Mouse (Mus musculus): ENCODE data around the gene Pcdh9.

The Pcdh9 gene

DNA sequence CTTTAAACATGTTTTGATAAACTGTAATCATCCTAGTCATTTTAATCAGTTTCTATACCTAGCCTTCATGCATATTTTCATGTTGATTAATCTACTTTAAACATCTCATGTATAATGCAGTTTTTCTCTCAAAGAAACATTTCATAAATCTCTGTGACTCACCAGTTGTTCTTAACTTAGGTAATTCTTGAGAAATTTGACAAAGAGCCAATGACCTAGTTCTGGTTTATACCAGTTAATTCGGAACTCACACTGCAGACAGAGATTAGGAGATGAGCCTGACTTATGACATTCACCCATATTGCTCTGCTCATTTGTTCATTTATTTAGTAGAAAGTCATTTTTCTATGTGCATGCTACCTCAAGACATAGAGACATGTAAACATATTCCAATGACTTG, 328.9 kb downstream of the Pcdh9 start:
- DNase-seq (ENCODE audit: low spot score in 2 of 2) = no peak

DNA sequence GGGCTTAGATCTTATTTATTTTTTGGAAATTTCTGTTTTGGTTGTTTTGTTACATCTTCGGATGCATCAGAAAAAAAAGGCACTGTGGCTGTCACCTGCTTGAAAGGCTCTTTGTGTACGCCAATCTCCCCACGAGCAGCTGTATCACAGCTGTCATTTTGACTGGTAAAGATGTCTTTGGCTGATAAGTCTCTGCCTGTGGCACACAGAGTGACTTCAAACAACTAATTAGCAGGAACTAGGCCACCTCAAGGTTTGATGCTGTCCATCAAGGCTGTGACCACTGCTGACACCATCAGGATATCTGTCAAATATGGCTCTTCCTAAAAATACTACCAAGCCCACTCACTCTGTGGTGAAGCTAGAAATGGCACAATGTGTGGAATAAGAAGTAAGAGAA, 336.7 kb downstream of the Pcdh9 start:
- no peak for DNase-seq (ENCODE audit: low spot score in 2 of 2)

DNA sequence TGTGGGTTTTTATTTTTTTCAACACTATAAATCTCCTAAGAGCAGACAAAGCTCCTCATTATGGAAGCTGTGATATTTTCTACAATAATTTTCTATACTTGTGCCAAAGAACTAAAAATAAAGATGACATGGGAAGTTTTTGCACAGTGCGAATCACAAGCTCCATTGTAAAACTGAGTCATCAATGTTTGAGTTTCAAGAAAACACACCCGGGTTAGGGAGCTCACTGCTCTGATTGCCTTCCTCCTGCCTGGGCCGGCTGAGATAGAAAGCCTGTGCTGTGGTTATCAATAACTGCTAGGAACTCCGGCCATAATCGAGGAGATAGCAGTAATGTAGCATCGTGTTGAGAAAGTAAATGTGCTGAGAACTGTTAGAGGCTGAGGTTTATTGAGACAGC, 344.9 kb downstream of the Pcdh9 start:
- no peak for DNase-seq (ENCODE audit: low spot score in 2 of 2)

DNA sequence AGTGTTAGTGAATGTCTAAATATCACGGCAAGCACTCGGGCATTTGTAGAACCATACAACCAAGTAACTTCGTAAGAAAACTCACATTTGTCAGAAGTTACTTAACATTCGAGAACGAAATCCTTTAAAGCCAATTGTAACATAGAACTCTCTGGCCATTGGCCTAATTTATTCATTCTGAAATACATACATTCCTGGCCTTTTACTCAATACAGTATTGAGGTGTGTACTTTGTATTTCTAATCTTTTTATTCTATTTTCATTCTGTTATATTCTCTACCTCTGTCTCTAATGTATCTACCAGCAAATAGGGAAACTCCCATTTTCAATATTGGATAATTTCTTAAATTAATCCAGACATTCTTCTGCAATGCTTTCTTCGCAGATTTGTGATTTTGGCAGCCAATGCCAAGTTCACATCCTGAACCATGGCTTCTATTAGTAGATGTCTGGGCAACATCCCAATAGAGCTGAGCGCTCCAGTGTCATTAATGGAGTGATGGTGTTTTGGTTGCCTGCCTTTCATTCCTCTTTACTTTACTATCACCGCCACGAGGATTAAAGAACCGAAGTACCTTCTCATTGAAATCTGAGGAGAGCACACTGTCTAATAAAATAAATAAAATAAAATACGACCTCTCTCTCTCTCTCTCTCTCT, 346.4 kb downstream of the Pcdh9 start:
- DNase-seq (ENCODE audit: low spot score in 2 of 2) = no peak

DNA sequence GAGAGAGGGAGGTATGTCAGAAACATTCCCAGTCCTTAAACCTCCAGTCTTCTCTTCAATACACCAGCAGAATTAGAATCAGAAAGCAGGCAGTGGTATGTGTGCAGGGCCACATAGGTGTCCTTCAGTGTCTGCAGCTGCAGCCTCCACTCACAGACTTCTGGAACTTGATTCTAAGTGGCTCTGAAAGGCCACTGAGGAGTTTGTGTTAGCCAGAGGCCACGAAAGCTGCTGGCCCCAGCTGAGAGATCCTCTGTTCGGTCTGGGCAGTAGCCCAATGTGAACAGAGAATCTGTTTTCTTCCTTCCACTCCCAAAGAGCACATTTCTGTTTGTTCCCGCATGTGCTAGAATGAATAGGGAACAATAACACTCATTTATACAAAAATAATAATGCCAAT, 346.9 kb downstream of the Pcdh9 start:
- no peak for DNase-seq (ENCODE audit: low spot score in 2 of 2)

GRCm38 (mm10) chr14:93534928-93535327, 355.6 kb downstream of the Pcdh9 start:
- DNase-seq (ENCODE audit: low spot score in 2 of 2) = no peak

- DNase-seq (ENCODE audit: low spot score in 2 of 2) = no peak
Observed at GRCm38 (mm10) chr14:93523430-93523829, 367.0 kb downstream of the Pcdh9 start.

- DNase-seq (ENCODE audit: low spot score in 2 of 2) = no peak
Observed at GRCm38 (mm10) chr14:93520166-93520565, 370.3 kb downstream of the Pcdh9 start.

DNA sequence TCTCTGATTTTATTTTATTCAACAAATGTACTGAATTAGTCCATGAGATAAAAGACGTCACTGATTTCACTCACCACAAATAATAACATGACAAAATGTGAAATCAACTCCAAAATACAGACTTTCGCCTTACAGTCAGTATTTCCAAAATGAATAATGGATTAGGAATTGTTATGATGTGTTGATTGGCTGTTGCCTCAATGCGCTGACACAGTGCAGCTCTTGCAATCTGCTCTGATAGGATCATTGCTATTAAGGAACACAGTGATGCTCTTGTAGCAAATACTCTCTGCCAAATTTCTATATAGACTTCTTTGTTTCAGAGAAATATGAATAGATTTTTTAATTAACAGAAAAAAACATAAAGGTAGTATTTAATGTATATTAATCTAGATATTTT, 373.8 kb downstream of the Pcdh9 start:
- DNase-seq (ENCODE audit: low spot score in 2 of 2) = no peak

GRCm38 (mm10) chr14:93506107-93506506, 384.4 kb downstream of the Pcdh9 start:
- no peak for DNase-seq (ENCODE audit: low spot score in 2 of 2)

DNA sequence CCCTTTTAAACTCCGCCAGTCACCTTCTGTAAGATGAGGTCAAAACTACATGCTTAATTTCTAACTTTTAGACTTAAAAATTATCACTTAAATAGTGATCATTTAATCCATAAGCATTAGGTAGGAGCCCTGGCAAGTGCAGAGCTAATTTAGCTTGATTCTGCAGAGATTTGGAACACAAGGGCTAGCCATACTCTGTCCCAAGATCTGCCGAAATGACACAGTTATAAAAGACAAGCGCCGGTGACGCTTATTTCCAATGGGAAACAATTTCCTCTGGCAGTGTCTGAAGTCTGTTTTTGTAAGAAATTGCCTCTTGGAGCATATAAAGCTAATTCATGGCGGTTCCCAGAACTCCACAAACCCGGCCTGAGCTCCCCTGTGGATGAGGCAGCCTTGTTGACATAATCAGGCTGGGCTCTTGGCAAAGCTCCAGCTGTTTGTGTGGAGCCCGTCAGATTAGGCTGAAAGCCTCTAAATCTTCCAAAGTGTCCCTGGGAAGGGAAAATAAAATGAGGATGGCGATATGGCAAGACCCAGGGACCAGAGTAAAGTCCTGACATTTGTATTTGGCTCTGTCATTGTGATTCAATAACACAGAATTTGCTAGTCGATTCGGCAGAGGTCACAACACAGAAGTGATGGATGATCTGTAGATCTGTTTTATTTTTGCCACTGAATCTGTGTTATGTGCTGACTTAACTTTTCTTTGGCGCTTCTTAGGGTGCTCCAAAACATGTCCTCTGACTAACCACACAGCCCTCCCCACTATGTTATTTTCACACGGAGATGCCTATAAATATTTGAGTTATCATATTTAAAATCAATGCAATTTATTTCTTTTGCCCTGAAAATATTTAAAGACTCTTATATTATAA, 391.4 kb downstream of the Pcdh9 start:
- DNase-seq (ENCODE audit: low spot score in 2 of 2) = peak in 1 of 2 experiments; percentile 1

GRCm38 (mm10) chr14:93474991-93475390, 415.5 kb downstream of the Pcdh9 start:
- DNase-seq (ENCODE audit: low spot score in 2 of 2) = no peak

- DNase-seq (ENCODE audit: low spot score in 2 of 2) = no peak
Observed at GRCm38 (mm10) chr14:93472494-93472893, 418.0 kb downstream of the Pcdh9 start.

DNA sequence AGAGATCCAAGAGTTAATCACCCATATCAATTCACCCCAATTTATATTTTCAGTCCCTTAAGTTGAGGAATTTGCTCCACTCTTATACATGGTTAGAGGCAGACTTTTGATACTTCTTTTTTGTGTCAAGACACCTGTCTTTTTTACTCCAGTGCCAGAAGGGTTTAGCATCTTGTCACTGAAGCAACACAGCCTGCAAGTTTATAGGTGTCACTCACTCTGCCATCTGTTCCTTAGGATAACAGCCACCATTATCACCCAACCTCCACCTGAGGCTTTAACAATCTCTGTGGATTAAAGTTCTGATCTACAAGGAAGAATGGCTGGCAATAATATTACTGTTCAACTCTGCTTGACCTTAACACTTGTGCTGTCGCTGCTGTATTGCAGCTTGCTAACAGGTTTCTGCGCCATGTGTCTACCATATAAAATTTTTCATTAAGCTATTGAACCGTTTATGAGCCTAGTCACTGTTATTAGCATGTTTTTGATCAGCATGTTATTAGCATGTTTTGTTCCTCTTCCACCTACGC, 427.1 kb downstream of the Pcdh9 start:
- no peak for DNase-seq (ENCODE audit: low spot score in 2 of 2)

DNA sequence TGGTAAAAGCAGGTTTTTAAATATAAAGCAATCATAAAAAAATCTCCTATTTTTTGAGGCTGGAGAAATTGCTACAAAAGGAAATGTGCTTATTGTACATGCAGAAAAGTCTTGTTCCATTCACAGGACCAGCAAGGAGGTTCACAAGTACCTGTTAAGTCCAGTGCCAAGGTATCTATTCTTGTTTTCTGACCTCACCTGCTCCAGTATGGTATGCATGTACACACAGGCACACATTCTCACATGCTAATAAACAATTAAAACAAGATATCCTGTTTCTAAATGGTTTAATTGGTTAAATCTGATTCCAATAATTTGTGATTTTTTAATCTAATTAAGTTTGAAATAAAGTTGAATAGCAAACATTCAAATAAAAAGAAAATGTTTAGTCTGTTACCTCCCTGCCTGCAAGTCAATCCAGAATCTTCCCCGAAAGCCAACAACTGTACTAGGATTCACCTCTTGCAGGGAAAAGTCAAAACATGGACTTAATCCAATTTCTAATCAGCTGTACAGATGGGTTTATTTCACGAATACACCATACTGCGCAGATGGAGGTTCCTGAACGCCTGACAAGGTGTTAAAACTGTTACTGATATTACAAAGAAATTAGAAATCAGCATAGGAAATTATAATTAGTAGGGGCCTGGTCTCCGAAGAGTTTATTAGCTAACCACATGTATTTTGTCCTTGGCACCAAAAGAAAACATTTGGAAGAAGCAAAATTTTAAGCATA, 439.4 kb downstream of the Pcdh9 start:
- DNase-seq (ENCODE audit: low spot score in 2 of 2) = no peak

GRCm38 (mm10) chr14:93441852-93442251, 448.6 kb downstream of the Pcdh9 start:
- no peak for DNase-seq (ENCODE audit: low spot score in 2 of 2)

- no peak for DNase-seq (ENCODE audit: low spot score in 2 of 2)
Observed at GRCm38 (mm10) chr14:93437226-93437625, 453.3 kb downstream of the Pcdh9 start.

DNA sequence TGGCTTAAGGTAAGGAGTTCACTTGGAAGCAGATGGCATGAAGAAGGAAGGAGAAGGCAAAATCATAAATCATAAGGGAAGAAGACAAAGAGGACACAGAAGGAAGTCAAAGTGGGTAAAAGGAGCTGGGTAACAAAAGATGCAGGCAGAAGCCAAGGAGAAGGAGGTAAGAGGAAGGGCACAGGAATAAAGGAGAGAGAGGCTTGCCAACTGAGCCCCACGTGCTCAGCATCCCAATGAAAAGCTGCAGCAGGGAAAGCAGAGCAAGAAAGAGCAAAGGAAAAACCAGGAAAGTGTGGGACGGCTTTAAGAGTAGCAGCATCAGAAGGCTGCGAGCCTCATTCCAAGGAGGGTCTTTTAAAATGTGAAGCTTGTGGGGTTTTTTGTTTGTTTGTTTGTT, 473.7 kb downstream of the Pcdh9 start:
- no peak for DNase-seq (ENCODE audit: low spot score in 2 of 2)

GRCm38 (mm10) chr14:93415496-93415895, 475.0 kb downstream of the Pcdh9 start:
- DNase-seq (ENCODE audit: low spot score in 2 of 2) = no peak

DNA sequence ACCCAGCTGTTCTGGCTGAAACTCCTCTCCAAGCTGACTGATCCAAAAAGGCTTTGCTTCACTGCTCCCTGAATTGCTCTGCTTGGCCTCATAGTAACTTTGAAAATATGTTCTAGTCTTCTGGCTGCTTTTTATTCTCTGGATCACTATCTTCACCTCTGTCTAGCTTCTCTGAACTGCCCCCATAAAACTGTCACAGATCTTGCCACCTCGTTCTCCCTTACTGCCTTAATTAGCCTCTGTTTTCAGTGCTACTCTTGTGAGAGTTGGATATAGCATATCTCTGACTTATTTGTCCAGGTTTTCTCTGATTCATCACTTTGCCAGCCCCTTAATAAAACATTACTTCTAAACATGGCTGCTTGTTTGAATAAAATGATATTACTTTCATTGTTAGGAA, 481.2 kb downstream of the Pcdh9 start:
- DNase-seq (ENCODE audit: low spot score in 2 of 2) = no peak

GRCm38 (mm10) chr14:93407747-93408146, 482.7 kb downstream of the Pcdh9 start:
- no peak for DNase-seq (ENCODE audit: low spot score in 2 of 2)

DNA sequence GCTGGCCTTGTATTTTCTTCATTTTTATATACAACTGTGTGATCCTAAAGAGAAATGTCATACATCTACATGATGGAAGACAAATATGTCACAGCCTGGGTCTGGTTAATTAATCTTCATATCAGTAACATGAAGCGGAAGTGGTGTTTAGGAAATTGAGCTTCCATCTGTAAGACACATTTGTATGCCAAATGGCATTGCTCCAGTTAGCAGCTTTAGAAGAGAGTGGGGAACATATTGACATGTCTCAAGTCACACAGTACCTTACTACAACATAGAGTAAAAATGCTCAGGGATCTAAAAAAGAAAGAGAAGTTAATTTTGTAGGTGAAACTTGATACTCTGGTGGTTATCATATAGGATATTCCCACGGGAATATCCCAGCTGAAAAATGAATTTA, 505.4 kb downstream of the Pcdh9 start:
- DNase-seq (ENCODE audit: low spot score in 2 of 2) = no peak

Data from spleen, postnatal 36 days (tissue).